Mouse (Mus musculus): ENCODE results near the gene Fam169b.

DNA sequence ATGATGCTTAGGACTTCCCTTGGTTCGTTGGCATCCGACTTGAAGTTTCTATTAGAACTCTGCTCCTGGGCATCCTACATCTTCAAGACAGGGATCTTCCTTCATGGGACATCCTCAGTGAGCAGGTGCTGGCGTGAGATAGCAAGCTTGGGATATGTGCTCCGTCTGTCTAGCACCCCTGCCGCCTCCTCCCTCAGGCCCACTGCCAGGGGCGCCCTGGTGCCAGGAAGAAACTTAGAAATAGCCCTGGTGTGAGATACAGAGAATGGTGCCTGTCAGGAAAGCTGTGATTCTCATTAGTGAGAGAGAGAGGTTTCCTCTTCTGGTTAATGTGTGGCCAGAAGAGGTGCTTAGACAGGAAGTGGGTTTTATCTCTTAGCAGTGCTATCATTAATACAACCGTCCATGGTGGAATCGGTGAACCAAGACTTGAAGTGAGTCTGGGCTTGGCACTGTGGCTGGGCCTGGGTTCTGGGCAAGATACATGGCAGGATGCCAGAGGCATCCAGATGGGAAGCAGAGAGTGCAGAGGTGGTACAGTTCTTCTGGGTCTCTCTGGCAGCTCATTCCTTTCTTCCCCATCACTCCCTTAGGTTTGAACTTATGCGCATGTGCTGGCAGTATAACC, 48.1 kb upstream of the Fam169b start:
- TF ChIP-seq POLR2A (IDR thresholded peaks at IDR 0.05; ENCODE audit: control insufficient read depth, extremely low read depth, insufficient read depth, low read length, poor library complexity) (no peak), CTCF (IDR thresholded peaks at IDR 0.05; ENCODE audit: borderline replicate concordance, control insufficient read depth, extremely low read depth, insufficient read depth, low read length, poor library complexity) (no peak)

All from thymus, adult 2 months (tissue).